Mouse (Mus musculus): ENCODE data around the gene Mlec.

Mlec gene

GRCm38 (mm10) chr5:115179596-115179995 is 21.6 kb upstream of the Mlec start:
- in situ Hi-C loops (cut with MboI, MseI), result no loop called here

- in situ Hi-C loops (cut with MboI, MseI), result no loop called here
Measured at GRCm38 (mm10) chr5:115177866-115178265, 19.9 kb upstream of the Mlec start.

DNA sequence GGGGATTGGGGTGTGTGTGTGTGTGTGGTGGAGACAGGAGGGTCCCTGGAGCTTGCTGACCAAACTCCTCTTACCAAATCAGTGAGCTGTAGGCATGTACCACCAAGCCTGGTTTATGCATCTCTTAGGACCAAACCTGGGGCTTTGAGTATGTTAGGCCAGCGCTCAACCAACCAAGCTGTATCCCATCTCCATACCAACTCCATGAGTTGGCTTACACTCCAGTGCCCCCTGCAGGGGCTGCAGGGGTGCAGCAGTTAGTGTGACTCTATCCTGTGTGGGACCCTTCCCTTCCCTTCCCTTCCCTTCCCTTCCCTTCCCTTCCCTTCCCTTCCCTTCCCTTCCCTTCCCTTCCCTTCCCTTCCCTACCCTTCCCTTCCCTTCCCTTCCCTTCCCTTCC is 16.6 kb upstream of the Mlec start:
- in situ Hi-C loops (cut with MboI, MseI), result no loop called here

GRCm38 (mm10) chr5:115170150-115170549 is 12.2 kb upstream of the Mlec start:
- in situ Hi-C loops (cut with MboI, MseI), result no loop called here

- in situ Hi-C loops (cut with MboI, MseI), result loop anchor here (5.0 kb wide), 1 partner anchor 68 kb away; the partner anchor contains the start of gene Pop5
Measured at GRCm38 (mm10) chr5:115168641-115169415, 10.8 kb upstream of the Mlec start.

DNA sequence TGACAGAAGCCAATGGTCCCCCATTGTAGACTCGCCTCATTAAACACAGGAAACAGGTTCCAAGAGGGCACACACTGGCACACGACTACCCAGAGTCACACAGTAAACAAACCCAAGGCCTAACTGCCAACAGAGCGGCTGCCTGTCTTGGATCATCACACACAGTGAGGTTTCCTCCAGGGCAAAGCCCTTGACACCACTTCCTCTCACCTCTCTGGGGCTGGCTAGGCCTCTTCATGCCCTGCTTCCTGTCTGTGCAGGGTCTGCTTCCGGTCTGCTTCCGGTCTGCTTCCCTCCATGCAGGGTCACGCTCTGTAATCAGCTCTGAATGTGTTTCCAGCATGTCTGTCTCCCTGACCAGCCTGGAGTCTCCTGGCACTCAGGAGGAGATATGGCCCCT is 9.4 kb upstream of the Mlec start:
- in situ Hi-C loops (cut with MboI, MseI), result loop anchor here (5.0 kb wide), 1 partner anchor 70 kb away; the partner anchor contains the start of gene Pop5

DNA sequence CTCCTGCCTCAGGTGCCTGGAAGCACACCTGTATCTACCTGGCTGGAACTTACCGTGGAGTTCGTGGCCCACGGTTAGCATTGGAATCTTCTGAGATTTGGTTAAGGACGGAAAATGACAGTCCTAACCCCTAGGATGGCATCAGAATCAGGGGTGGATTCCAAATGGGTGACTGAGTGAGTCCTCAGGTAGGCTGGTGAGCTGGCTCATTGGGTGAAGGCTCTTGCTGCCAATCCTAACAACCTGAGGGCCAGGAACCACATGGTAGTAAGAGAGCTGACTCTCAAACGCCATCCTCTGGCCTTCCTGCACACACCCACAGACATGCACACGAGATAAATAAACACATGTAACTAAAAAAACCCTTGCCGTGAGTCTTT is 8.8 kb upstream of the Mlec start:
- in situ Hi-C loops (cut with MboI, MseI), result loop anchor here (5.0 kb wide), 1 partner anchor 70 kb away; the partner anchor contains the start of gene Pop5

- in situ Hi-C loops (cut with MboI, MseI), result loop anchor here (5.0 kb wide), 1 partner anchor 71 kb away; the partner anchor contains the start of gene Pop5
Measured at GRCm38 (mm10) chr5:115165895-115166814, 8.2 kb upstream of the Mlec start.

GRCm38 (mm10) chr5:115165351-115165750 is 7.4 kb upstream of the Mlec start:
- in situ Hi-C loops (cut with MboI, MseI), result loop anchor here (5.0 kb wide), 1 partner anchor 72 kb away; the partner anchor contains the start of gene Pop5

- in situ Hi-C loops (cut with MboI, MseI), result loop anchor here (5.0 kb wide), 1 partner anchor 37 kb away; no protein-coding TSS in a partner anchor
Measured at GRCm38 (mm10) chr5:115164446-115164845, 6.5 kb upstream of the Mlec start.

DNA sequence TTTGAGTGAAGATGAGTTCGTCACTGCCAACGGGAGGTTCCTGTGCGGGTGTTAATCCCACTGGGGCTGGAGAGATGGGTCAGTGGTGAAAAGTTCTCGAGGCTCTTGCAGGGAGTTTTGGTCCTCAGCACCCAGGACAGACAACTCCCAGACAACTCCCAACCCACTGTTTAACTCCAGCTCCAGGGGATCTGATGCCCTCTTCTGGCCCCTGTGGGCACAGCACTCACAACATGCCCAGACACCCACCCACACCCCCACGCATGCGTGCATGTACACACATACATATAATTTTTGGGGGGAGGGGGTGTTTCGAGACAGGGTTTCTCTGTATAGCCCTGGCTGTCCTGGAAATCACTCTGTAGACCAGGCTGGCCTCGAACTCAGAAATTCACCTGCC is 5.6 kb upstream of the Mlec start:
- in situ Hi-C loops (cut with MboI, MseI), result loop anchor here (5.0 kb wide), 1 partner anchor 36 kb away; no protein-coding TSS in a partner anchor

DNA sequence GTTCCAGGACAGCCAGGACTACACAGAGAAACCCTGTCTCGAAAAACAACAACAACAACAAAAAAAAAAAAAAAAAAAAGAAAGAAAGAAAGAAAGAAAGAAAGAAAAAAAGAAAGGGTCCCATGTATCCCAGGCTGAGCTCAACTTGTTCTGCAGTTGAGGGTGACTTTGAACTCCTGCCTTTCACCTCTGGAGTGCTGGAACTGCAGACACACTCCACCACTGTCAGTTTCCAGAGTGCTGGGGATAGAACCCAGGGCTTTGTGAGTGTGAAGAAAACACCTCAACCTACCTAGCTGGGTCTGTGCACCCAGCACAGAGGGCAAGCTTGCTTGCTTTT is 3.9 kb upstream of the Mlec start:
- in situ Hi-C loops (cut with MboI, MseI), result loop anchor here (5.0 kb wide), 1 partner anchor 35 kb away; no protein-coding TSS in a partner anchor

DNA sequence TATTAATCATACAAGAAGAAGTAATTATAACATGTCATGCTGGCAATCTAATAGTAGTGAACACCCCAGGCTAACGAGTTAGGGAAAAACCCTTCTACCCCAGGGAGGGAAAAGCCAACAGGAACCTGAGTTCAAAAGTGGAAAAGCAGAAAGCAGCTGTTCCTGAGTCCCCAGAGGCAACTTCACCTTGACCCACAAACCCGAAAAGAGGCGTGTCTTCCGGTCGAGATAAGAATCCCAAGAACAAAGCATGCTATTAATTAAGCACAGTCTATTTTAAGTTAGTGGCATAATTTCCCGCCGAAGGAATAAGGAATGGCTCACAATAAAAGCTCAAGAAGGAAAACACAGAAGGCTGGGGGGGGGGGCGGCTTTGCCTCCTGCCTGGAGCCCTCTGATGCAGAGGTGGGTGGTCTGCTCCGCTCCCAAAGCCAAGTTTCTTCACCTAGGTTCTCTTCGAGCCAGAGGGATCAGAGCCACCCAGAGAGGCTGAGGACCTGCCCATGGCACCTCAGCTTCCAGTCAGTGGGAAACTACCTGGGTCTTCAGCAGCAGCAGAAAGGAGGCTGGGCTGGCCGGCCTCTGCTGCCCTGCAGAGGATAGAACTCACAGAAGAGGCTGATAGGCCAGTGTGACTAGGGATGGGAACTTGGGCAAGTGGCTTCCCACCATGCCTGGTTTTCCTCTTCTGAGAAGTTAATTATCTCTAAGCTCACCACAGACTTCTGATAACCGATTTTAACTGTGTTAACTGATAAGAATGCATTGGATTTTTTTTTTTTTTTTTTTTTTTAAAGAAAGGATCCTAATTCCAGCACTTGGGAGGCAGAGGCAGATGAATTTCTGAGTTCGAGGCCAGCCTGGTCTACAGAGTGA is 3.3 kb upstream of the Mlec start:
- in situ Hi-C loops (cut with MboI, MseI), result loop anchor here (5.0 kb wide), 1 partner anchor 34 kb away; no protein-coding TSS in a partner anchor

- in situ Hi-C loops (cut with MboI, MseI), result loop anchor here (5.0 kb wide), 1 partner anchor 33 kb away; no protein-coding TSS in a partner anchor
Measured at GRCm38 (mm10) chr5:115160655-115161054, 2.7 kb upstream of the Mlec start.

- in situ Hi-C loops (cut with MboI, MseI), result no loop called here
Measured at GRCm38 (mm10) chr5:115159165-115159564, 1.2 kb upstream of the Mlec start.

DNA sequence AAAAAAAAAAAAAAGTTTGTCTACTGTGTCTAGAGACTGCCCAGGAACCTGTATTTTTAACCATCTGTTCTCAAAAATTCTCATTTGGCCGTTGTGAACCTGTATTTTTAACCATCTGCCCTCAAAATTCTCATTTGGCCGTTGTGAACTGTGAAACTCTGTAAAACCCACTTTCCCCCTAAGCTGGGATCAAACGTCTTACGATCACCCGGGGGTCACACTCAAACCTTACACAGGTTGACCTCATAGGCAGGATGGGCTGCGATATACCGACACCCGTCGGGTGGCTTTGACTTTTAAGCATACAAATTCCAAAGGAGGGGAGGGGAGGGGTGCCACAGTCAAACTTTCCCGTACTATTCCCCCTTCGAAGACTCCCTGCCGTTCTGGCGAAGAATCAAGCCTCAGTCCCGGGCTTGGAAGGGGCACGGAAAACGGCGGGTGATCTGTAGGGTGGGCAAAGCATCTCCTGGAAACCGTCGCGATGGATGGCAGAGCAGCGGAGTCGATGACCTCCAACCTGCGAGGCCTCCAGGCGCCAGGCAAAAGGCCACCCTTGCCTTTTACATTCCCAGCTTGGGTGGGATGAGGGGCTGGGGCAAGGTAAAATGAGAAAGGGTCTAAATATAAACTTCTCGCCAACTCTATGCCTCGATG is 918 bp downstream of the Mlec start:
- in situ Hi-C loops (cut with MboI, MseI), result no loop called here

DNA sequence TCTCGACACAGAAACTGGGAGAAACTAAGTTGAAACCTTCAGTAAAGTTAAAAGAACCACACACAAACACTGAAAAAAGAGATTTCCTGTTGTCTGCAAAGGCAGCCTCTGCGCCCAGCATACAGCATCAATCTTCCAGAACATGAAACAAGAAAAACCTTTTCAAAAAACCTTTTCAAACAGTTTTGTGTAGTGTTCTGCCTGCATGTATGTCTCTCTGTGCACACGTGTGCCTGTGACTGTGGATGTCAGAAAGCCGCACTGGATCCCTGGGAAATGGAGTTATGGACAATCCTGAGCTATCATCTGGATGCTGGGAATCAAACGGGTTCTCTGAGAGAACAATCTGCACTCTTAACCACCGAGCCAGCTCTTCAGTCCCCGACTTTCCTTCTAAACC is 1.6 kb downstream of the Mlec start:
- in situ Hi-C loops (cut with MboI, MseI), result no loop called here

DNA sequence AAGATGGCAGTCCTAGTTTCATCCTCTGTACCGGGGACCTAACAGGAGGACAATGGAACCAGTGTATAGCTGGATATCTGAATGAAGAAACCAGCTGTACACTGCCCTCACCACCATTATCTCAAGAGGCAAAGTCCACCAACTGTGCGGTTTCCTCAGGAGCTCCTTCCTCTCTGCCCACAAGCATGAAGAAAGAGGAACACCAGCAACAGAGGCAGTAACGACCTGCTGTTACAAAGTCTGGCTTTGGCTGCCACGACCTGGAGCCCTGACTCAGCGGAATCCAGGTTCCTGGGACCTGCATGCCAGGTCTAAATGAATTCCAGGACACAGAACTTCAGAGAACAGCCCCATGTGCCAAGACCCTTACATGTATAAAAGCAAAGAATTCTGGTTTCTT is 2.1 kb downstream of the Mlec start:
- in situ Hi-C loops (cut with MboI, MseI), result no loop called here

DNA sequence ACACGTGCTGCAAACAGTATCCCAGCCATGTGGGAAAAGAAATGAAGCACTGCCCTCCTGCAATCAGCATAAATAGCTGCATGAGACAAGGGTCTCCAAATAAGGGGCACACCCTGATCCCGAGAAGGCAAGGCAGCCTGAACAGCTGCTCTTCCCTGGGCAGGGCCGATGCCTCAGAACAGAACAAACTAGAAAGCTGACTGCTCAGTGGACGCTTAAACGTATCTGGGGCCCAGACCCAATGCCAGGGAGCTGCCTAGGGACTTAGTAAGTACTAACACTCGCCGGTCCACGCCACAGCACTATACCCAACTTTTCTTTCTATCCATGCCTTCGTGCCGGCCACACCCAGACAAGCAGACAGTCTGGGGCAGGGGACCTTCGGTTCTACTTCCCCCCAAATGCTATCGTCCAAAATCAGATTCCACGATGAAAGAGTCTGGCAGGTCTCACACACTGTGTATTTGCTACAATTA is 2.8 kb downstream of the Mlec start:
- in situ Hi-C loops (cut with MboI, MseI), result no loop called here
